Mouse (Mus musculus): ENCODE results near the gene Srgap2.

DNA sequence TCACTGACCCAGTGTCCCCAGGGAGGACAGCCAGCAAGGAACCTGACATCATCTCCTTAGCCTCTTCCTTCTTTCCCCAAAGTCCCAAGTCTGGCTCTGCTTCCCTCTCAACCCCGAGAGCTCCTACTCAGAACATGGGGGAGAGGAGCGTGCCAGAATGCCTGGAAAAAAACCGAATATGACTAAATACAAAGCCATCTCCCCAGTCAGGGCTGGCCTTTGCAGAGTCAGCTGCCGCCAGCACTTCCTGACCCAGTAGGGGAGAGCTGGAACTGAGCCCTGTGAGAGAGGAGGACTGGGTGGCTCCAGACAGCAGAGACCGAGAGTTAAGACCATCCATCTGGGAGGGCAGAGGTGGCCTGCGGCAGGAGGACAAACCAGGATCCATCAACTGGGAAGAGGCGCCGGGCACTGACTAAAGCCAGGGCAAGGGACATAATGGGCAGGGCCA is 288.2 kb downstream of the Srgap2 start:
- TF ChIP-seq POLR2A (IDR thresholded peaks at IDR 0.05; ENCODE audit: extremely low read depth, insufficient read depth, low read length): no peak
- no peak for TF ChIP-seq CTCF (IDR thresholded peaks at IDR 0.05; ENCODE audit: extremely low read depth, insufficient read depth, low read length)

Measured in cortical plate, adult 2 months (tissue).